Comparison of ENCODE assay signal across 8 mouse cellular contexts in the genomic region with DNA sequence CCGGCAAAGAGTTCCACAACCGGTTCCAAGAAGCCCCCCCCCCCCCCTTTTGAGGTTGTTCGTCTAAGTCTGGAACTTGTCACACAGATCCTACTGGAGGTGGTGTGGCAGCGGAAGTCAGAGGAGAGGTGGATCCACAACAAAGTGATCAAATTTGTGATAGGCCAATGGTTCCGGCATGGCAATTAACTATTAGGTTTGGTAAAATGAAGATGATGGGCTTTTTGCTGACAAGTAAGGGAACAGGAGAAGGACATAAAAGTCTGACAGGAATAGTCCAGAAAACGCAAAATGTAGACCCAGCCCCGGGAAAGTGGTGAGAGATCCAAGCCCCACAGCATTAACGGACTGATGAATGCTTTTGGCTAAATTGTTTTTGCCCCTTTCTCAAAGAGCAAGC. TPM values are rescaled to one million over a fixed set of nuclear protein-coding genes. Genes with fewer than 3 reads are reported as not detected.
DNase-seq lines count a peak whose midpoint lies in the region; ATAC-seq and TF ChIP-seq lines count a peak whose summit lies in the region.

No protein-coding gene starts in this region.

- H3K4me1 ChIP-seq in kidney, embryonic 16.5 days (ENCODE audit: insufficient read depth, low read length): 0 out of 2 replicates have a peak, but pooled peaks cover 8% of the 10 kb centered on the region
- H3K4me1 ChIP-seq in bone marrow, adult 2 months (ENCODE audit: control insufficient read depth, insufficient read depth, low read length): no peaks in the 10 kb centered on the region
- H3K4me1 ChIP-seq in heart, postnatal 0 days (ENCODE audit: control insufficient read depth, insufficient read depth): no peaks in the 10 kb centered on the region
- no peaks in the 10 kb centered on the region for H3K4me1 ChIP-seq in midbrain, embryonic 14.5 days (ENCODE audit: control insufficient read depth, insufficient read depth, low read length)

- H3K4me3 ChIP-seq in kidney, embryonic 16.5 days (ENCODE audit: low read length): peak overlapping the region; percentile 74
- peak overlapping the region; percentile 86 for H3K4me3 ChIP-seq in bone marrow, adult 2 months (replicated peaks; ENCODE audit: control insufficient read depth, low read depth, low read length)
- peak overlapping the region; percentile 85 for H3K4me3 ChIP-seq in heart, postnatal 0 days (ENCODE audit: low read depth, low read length)
- H3K4me3 ChIP-seq in midbrain, embryonic 14.5 days (replicated peaks; ENCODE audit: low read depth, low read length): peak overlapping the region; percentile 53

- ATAC-seq in kidney, embryonic 16.5 days (ENCODE audit: low FRiP score, low TSS enrichment): no peak
- no peak for ATAC-seq in heart, postnatal 0 days (ENCODE audit: insufficient read depth, low read depth)
- no peak for ATAC-seq in midbrain, embryonic 14.5 days (ENCODE audit: low FRiP score, low TSS enrichment)

- no peak for DNase-seq in kidney, postnatal 25 days
- no peak for DNase-seq in heart, postnatal 0 days (ENCODE audit: low spot score)
- DNase-seq in midbrain, embryonic 14.5 days: peak; percentile 23
- DNase-seq in right cerebral cortex, postnatal 25 days: no peak
- no peak for DNase-seq in natural killer cell, adult 2 months (ENCODE audit: low spot score in 2 of 2)
- no peak for DNase-seq in thymus, adult 18-20 months

- peak overlapping the region; percentile 67 for H3K4me2 ChIP-seq in kidney, embryonic 16.5 days (replicated peaks; ENCODE audit: low read depth, low read length)
- peak overlapping the region; percentile 65 for H3K4me2 ChIP-seq in heart, postnatal 0 days (ENCODE audit: low read depth, low read length)
- peak overlapping the region; percentile 58 for H3K4me2 ChIP-seq in midbrain, embryonic 14.5 days (ENCODE audit: low read length)

- peaks cover 14% of the 10 kb centered on the region for H3K36me3 ChIP-seq in kidney, embryonic 16.5 days (ENCODE audit: insufficient read depth, low read length)
- peaks cover 14% of the 10 kb centered on the region; the same call in 1 of the 2 replicates for H3K36me3 ChIP-seq in heart, postnatal 0 days (replicated peaks; ENCODE audit: control insufficient read depth, insufficient read depth, low read length)
- peaks cover 16% of the 10 kb centered on the region for H3K36me3 ChIP-seq in midbrain, embryonic 14.5 days (ENCODE audit: control insufficient read depth, insufficient read depth, low read length)

- TF ChIP-seq CTCF in bone marrow, adult 2 months (IDR thresholded peaks at IDR 0.05; ENCODE audit: control insufficient read depth, insufficient read depth, low read length): no peak
- TF ChIP-seq CTCF in heart, postnatal 0 days (IDR thresholded peaks at IDR 0.05; ENCODE audit: low read depth): no peak

- no peaks in the 10 kb centered on the region for H3K9me3 ChIP-seq in kidney, embryonic 16.5 days (ENCODE audit: low read length)
- no peaks in the 10 kb centered on the region for H3K9me3 ChIP-seq in heart, postnatal 0 days (replicated peaks; ENCODE audit: control insufficient read depth, low read length)
- no peaks in the 10 kb centered on the region for H3K9me3 ChIP-seq in midbrain, embryonic 14.5 days (ENCODE audit: control insufficient read depth, low read length)

- no peaks in the 10 kb centered on the region for H3K27me3 ChIP-seq in kidney, embryonic 16.5 days (ENCODE audit: insufficient read depth, low read length)
- no peaks in the 10 kb centered on the region for H3K27me3 ChIP-seq in heart, postnatal 0 days (ENCODE audit: control insufficient read depth, insufficient read depth, low read length)
- no peaks in the 10 kb centered on the region for H3K27me3 ChIP-seq in midbrain, embryonic 14.5 days (ENCODE audit: control insufficient read depth, insufficient read depth, low read length)

- TF ChIP-seq EP300 in heart, postnatal 0 days (IDR thresholded peaks at IDR 0.05; ENCODE audit: low read depth): no peak

- peak overlapping the region; percentile 81 for H3K9ac ChIP-seq in kidney, embryonic 16.5 days (replicated peaks; ENCODE audit: low read length)
- peak overlapping the region; percentile 90 for H3K9ac ChIP-seq in heart, postnatal 0 days (replicated peaks; ENCODE audit: low read depth, low read length)
- peak overlapping the region; percentile 62; the same call in 1 of the 2 replicates for H3K9ac ChIP-seq in midbrain, embryonic 14.5 days (replicated peaks; ENCODE audit: low read length)

- 33% methylated on average over 8 of the region's 8 CpGs for WGBS in kidney, embryonic 16.5 days
- WGBS in bone marrow, adult 2 months: 38% methylated on average over 8 of the region's 8 CpGs
- 37% methylated on average over 8 of the region's 8 CpGs for WGBS in heart, postnatal 0 days
- WGBS in midbrain, embryonic 14.5 days: 62% methylated on average over 8 of the region's 8 CpGs

- TF ChIP-seq POLR2A in bone marrow, adult 2 months (IDR thresholded peaks at IDR 0.05; ENCODE audit: borderline replicate concordance, control insufficient read depth, low read depth, low read length): no peak

- peak overlapping the region; percentile 94 for H3K27ac ChIP-seq in kidney, embryonic 16.5 days (ENCODE audit: low read length)
- peak overlapping the region; percentile 96 for H3K27ac ChIP-seq in bone marrow, adult 2 months (ENCODE audit: control insufficient read depth, insufficient read depth, low read depth, low read length, poor library complexity)
- peak overlapping the region; percentile 99 for H3K27ac ChIP-seq in heart, postnatal 0 days (ENCODE audit: low read depth)
- peak overlapping the region; percentile 86 for H3K27ac ChIP-seq in midbrain, embryonic 14.5 days (replicated peaks; ENCODE audit: low read depth, low read length)

RNA-seq across cellular contexts. Expression of gene Psma3, which starts 6.8 kb away (rescaled TPM):
- polyA plus RNA-seq in kidney, embryonic 16.5 days (2015; fragmentation: Nextera tagmentation; extraction: Ambion mirVana): 552 and 638 TPM in 2 replicates
- 142 and 186 TPM in 2 replicates for polyA plus RNA-seq in bone marrow, adult 2 months (2011; ENCODE audit: insufficient read depth, insufficient read length, low replicate concordance, missing spikeins)
- 94.8 and 128 TPM in 2 replicates for total RNA-seq in heart, postnatal 0 days (2014; rRNA removed; ENCODE audit: low replicate concordance)
- polyA plus RNA-seq in heart, postnatal 0 days (2015; fragmentation: Nextera tagmentation; extraction: Ambion mirVana): 487 and 507 TPM in 2 replicates
- polyA plus RNA-seq in midbrain, embryonic 14.5 days (2014; fragmentation: Nextera tagmentation; extraction: Ambion mirVana): 552 and 556 TPM in 2 replicates

RNA-seq across cellular contexts. Expression of gene Actr10, which starts 29.9 kb away (rescaled TPM):
- polyA plus RNA-seq in kidney, embryonic 16.5 days (2015; fragmentation: Nextera tagmentation; extraction: Ambion mirVana): 231 and 240 TPM in 2 replicates
- polyA plus RNA-seq in bone marrow, adult 2 months (2011; ENCODE audit: insufficient read depth, insufficient read length, low replicate concordance, missing spikeins): 35.6 and 59.6 TPM in 2 replicates
- total RNA-seq in heart, postnatal 0 days (2014; rRNA removed; ENCODE audit: low replicate concordance): 81.4 and 119 TPM in 2 replicates
- polyA plus RNA-seq in heart, postnatal 0 days (2015; fragmentation: Nextera tagmentation; extraction: Ambion mirVana): 232 and 239 TPM in 2 replicates
- 217 and 257 TPM in 2 replicates for polyA plus RNA-seq in midbrain, embryonic 14.5 days (2014; fragmentation: Nextera tagmentation; extraction: Ambion mirVana)

RNA-seq across cellular contexts. Expression of gene Arid4a, which starts 48.2 kb away (rescaled TPM):
- polyA plus RNA-seq in kidney, embryonic 16.5 days (2015; fragmentation: Nextera tagmentation; extraction: Ambion mirVana): 34.6 and 38.6 TPM in 2 replicates
- 36.2 and 58.7 TPM in 2 replicates for polyA plus RNA-seq in bone marrow, adult 2 months (2011; ENCODE audit: insufficient read depth, insufficient read length, low replicate concordance, missing spikeins)
- 3.2 and 6.9 TPM in 2 replicates for total RNA-seq in heart, postnatal 0 days (2014; rRNA removed; ENCODE audit: low replicate concordance)
- 18.1 and 21.4 TPM in 2 replicates for polyA plus RNA-seq in heart, postnatal 0 days (2015; fragmentation: Nextera tagmentation; extraction: Ambion mirVana)
- polyA plus RNA-seq in midbrain, embryonic 14.5 days (2014; fragmentation: Nextera tagmentation; extraction: Ambion mirVana): 42.3 and 44.7 TPM in 2 replicates
